Mouse (Mus musculus) thymus, postnatal 10 days (tissue): ENCODE data around the gene Meaf6.
A peak's percentile ranks its signal among the peaks of the same experiment; 100 is the strongest.

ENCODE experiments used
- DNase-seq, 2 experiments: peaks; one replicate each; pipeline ENCODE4 v3.0.0; 2021; ENCODE audit warnings: low spot score in 2 of 2

The Meaf6 gene

GRCm38 (mm10) chr4:125084403-125085345 lies at the start of gene Meaf6:
Gene Meaf6, plus strand, starts transcription at chr4:125085134.
- DNase-seq: peak; percentile 82 to 96

GRCm38 (mm10) chr4:125044454-125044853 lies 40.5 kb upstream of the Meaf6 start:
- DNase-seq: no peak

GRCm38 (mm10) chr4:125055385-125055784 lies 29.5 kb upstream of the Meaf6 start:
- no peak for DNase-seq

GRCm38 (mm10) chr4:125056476-125056875 lies 28.5 kb upstream of the Meaf6 start:
- DNase-seq: no peak

- no peak for DNase-seq
These were observed 27.7 kb upstream of the Meaf6 start for GRCm38 (mm10) chr4:125057273-125057672.

- DNase-seq: no peak
These were observed 26.9 kb upstream of the Meaf6 start for GRCm38 (mm10) chr4:125058033-125058432.

GRCm38 (mm10) chr4:125059025-125059424 lies 25.9 kb upstream of the Meaf6 start:
- peak; percentile 9 to 42 for DNase-seq

- DNase-seq: no peak
These were observed 21.1 kb upstream of the Meaf6 start for GRCm38 (mm10) chr4:125063829-125064228.

- peak; percentile 55 to 59 for DNase-seq
These were observed 19.2 kb upstream of the Meaf6 start, which contains the start of gene Dnali1 for GRCm38 (mm10) chr4:125065517-125066307. Gene Dnali1, minus strand, starts transcription at chr4:125065703.

GRCm38 (mm10) chr4:125066490-125067370 lies 18.2 kb upstream of the Meaf6 start, which contains the start of gene Snip1:
Gene Snip1, plus strand, starts transcription at chr4:125066672.
- DNase-seq: peak; percentile 82 to 85

- DNase-seq: no peak
These were observed 7.2 kb upstream of the Meaf6 start for GRCm38 (mm10) chr4:125077700-125078099.

- no peak for DNase-seq
These were observed 6.2 kb upstream of the Meaf6 start for GRCm38 (mm10) chr4:125078698-125079097.

GRCm38 (mm10) chr4:125085346-125085841 lies 460 bp downstream of the Meaf6 start:
- peak; percentile 55 to 68 for DNase-seq

GRCm38 (mm10) chr4:125093031-125093430 lies 8.1 kb downstream of the Meaf6 start:
- DNase-seq: no peak

- DNase-seq: no peak
These were observed 11.1 kb downstream of the Meaf6 start for GRCm38 (mm10) chr4:125096066-125096465.

GRCm38 (mm10) chr4:125097412-125097811 lies 12.5 kb downstream of the Meaf6 start:
- no peak for DNase-seq

- DNase-seq: peak; percentile 61 to 87
These were observed 14.5 kb downstream of the Meaf6 start for GRCm38 (mm10) chr4:125099458-125099857.

- no peak for DNase-seq
These were observed 16.4 kb downstream of the Meaf6 start for GRCm38 (mm10) chr4:125101334-125101733.

GRCm38 (mm10) chr4:125105354-125105753 lies 20.4 kb downstream of the Meaf6 start:
- no peak for DNase-seq

- DNase-seq: peak; percentile 75 to 88
These were observed 29.7 kb downstream of the Meaf6 start for GRCm38 (mm10) chr4:125114638-125115037.

- no peak for DNase-seq
These were observed 30.1 kb downstream of the Meaf6 start for GRCm38 (mm10) chr4:125115081-125115480.
